Mouse (Mus musculus): ENCODE results near the gene Hspa2. TPM values are rescaled to one million over a fixed set of nuclear protein-coding genes. Genes with fewer than 3 reads are reported as not detected.
"Not testable (repeated sequence)": the region's sequence is repeated elsewhere in the genome, so short reads cannot be mapped to it uniquely, and the experiment has no call there.

Hspa2 gene
- total RNA-seq, 2 experiments from 2014 or later = 7.3 to 18.9 TPM

DNA sequence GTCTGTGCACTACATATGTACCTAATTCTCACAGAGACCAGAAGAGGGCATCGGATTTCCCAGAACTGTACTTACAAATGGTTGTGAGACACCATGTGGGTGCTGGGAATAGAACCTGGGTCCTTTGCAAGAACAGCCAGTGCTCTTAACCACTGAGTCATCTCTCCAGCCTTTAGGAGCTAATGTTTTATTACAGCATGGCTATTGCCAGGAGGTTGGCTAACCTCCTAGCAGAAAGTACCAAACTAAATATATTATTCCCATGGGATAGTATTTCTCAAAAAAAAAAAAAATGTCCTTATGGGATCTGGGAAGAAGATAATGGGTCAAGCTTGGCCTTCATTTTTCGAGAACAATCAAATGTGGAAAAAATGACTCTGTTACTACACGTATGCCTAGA lies 21.3 kb downstream of the Hspa2 start:
- no peak for ATAC-seq (replicated peaks; ENCODE audit: poor library complexity, severe bottlenecking)

DNA sequence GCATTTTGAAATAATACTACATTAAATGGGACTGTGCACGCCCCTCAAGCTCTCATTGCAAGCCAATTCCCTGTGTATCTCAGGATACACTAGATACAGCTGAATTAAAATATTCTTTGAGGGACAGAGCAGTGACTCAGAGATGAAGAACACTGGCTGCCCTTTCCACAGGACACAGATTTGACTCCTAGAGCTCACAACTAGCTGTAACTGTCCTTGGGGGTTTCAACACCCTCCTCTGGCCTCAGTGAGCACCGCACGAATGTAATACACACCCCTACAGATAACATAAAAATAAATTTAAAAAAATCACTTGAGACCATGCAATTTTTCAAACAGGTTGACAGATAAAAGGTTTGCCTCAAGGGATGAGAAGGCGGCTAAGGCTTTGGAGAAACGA lies 23.6 kb downstream of the Hspa2 start:
- ATAC-seq (replicated peaks; ENCODE audit: poor library complexity, severe bottlenecking) = no peak

DNA sequence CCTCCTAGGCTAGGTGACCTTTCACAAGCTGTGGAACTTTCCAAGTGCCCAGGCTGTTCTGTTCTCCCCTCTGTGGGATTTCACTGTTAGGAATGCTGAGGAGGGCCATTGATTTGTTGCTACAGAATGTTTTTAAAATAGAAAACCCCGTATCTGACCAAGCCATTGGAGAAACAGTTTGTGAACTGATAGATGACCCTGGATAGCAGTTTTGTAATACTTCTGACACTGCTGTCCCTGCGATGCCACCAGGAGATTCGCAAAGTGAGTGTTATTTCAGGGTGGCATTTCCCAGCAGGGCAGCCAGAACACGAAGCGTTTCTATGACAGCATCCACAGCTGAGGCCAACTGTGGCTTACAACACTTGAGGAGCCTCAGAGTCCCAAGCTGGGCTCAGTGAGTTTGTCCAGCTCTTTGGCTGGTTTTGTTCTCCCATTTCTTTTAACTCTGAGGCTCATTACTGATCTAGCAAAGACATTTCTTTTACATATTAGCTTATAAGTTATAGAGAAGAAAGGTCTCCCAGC lies 27.0 kb downstream of the Hspa2 start:
- ATAC-seq (replicated peaks; ENCODE audit: poor library complexity, severe bottlenecking) = no peak

DNA sequence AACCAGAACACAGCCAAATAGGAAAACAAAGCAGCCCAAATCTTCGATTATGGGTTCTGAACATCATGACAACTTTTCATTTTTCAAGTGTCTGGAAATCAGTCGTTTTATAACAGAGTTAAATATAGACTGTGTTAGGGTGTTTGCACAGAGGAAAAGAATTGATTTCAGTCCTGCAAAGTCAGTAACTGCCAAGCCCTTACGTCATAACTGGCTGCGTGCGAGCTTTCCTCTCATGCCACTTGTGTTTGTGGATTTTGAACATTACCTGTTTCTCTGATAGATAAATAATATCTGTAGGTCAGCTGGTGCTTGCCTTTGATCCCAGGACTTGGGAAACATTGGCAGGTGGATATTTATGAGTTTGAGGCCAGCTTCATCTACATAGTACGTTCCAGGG lies 27.5 kb downstream of the Hspa2 start:
- ATAC-seq (replicated peaks; ENCODE audit: poor library complexity, severe bottlenecking) = no peak

DNA sequence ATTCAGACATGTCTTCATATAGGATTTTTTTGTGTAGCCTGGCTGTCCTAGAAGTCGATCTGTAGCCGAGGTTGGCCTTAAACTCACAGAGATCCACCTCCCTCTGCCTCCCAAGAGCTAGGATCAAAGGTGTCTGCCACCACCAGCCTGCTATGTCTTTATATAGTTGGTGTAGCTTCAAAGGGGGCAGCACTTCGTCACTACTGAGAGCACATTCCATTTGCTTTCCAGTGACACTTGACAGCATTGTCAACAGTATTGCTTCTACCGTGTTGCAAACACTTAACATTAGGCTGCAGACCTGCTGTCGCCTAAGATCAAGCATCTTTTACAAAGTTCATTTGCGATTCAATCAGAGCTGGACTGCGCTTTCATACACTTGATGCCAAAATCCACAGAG lies 30.1 kb downstream of the Hspa2 start:
- ATAC-seq (replicated peaks; ENCODE audit: poor library complexity, severe bottlenecking) = no peak

DNA sequence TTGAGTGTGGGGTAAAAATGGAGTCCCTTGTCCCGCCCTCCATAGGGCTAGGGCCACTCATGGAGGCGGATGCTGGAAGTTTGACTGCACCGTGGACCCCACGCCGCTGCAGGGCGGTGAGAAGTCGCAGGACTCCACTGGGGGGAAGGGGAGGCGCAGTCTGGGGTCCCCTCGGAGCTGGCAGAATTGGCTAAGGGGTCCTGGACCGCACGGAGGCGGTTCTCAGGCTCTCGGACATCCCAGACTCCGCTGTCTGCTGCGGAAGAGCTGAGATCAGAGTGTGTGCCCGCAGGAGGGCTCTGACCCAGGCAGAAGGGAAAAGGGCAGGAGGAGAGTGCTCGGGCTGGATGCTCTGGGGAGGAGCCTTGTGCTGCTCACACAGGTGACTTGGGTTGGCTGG lies 31.1 kb downstream of the Hspa2 start:
- ATAC-seq (replicated peaks; ENCODE audit: poor library complexity, severe bottlenecking) = peak; percentile 40

DNA sequence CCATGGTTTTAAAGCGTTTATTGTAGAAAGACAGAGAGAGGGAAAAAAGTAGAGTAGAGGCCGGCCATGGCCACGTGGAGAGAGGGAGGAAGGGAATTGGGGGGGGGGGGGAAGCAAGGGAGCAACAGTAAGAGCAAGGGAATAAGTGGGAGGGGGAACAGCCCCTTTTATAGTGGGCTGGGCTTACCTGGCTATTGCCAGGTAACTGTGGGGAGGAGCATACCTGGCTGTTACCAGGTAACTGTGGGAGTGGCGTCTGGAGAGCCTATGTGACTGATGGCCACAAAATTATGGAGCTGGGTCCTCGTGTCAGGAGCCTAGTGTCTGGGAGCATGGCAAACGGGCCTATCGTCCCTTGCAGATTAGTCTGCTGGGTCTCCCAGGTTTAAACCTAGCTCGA lies 31.6 kb downstream of the Hspa2 start:
- ATAC-seq (replicated peaks; ENCODE audit: poor library complexity, severe bottlenecking) = no peak

DNA sequence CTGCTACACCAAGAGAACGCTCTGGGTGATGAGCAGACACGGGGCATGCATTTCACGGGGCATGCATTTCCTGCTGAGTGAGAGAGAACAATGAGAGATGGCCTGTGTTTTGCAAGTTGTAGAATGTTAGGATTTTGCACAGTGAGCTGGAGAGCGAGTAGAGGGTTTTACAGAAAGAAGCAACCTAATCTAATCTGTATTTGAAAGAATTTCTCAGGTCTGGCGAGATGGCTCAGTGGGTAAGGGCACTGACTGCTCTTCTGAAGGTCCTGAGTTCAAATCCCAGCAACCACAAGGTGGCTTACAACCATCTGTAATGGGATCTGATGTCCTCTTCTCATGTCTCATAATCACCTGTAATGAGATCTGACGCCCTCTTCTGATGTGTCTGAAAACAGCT lies 39.5 kb downstream of the Hspa2 start:
- not testable (repeated sequence) for ATAC-seq (replicated peaks; ENCODE audit: poor library complexity, severe bottlenecking)

DNA sequence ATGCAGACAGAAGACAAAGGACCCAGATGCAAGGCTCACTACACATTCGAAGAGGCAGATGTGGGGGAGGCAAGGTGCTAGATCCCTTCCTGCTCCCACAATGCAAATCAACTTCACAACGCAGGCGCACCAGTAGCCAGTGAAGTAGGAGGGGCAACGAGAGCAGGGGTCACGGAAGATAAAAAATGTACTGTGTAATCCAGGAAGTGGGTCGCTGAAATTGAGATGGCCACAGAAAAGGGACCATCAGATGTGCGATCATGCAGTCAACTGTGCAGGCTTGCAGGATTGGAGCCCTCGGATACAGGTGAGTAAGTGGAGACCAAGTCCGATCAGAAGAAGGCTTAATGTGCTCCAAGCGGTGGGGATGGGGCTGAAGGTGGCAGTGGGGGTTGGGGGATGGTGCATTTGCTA lies 40.4 kb downstream of the Hspa2 start:
- ATAC-seq (replicated peaks; ENCODE audit: poor library complexity, severe bottlenecking) = peak; percentile 27; the same call in 1 of the 2 replicates

DNA sequence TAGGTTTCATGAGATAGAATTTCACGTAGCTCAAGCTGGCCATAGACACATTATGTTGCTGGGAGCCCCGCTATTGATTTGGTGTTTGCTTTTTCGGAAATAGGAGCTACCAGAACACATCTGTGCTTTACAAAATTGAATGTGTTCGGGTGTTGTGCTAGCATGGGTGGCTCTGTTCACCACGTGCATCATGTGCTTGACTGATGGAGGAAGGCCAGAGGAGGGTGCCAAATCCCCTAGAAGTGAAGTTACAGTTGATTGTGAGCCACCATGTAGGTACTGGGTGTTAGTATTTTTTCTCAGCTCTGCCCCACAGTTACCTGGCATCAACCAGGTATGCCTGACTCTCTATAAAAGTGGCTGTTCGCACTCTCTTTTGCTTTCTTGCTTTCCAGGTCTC lies 40.9 kb downstream of the Hspa2 start:
- no peak for ATAC-seq (replicated peaks; ENCODE audit: poor library complexity, severe bottlenecking)

DNA sequence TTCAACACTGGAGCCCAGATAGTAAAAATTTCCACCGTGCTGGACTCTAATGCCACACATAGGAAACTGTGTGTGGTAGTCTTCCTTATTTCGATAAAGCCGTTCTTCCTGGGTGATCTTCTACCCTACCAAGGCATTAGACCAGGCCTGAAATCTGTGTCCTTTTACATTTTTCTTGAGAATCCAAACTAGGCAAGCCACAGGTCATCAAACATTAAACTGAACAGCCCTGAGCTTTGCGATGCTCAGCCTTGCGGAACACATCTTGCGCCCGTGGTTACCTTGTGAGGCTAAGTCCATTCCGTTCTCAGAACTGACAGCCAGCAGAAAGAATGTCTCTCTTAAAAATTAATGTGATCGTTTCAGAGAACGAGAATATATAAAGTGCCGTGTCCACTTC lies 42.2 kb downstream of the Hspa2 start:
- ATAC-seq (replicated peaks; ENCODE audit: poor library complexity, severe bottlenecking) = no peak

DNA sequence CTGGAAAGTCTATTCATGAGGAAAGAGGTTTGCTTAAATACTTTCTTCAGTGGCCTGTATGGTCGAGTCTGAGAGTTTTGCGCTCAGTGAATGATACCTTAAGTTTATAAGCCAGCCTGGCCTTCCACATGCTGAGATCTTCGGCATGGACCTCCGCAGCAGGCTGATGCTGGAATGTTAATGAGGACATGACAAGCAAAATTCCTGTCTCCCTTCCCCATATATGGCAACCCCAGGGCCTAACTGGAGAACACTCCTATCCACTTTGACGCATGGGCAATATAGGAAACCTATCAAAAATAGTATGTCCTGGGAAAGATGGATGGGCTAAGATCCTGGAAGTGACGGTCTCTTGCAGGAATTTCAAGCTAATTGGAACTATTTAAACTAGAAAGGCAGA lies 44.2 kb downstream of the Hspa2 start:
- no peak for ATAC-seq (replicated peaks; ENCODE audit: poor library complexity, severe bottlenecking)

DNA sequence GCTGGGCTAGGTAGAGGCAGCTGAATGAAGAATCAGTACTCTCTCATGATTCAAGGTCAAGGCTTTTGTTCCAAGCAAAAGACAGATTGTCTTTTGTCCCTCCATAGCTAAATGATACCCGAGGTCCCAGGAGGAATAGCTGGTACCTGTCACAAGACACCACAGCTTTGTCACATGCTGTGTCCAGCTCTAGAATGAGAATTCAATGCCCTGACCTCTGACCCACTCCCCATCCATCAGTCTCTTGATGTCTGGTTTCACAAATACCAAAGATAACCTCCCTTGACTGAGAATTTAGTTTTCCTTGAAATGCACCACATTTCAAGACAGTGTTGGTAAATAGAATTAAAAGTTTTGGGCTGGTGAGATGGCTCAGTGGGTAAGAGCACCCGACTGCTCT lies 48.2 kb downstream of the Hspa2 start:
- no peak for ATAC-seq (replicated peaks; ENCODE audit: poor library complexity, severe bottlenecking)

Other genes starting within 250 kb of the Hspa2 start
- gene Esr2, start 226.9 kb upstream of the Hspa2 start, total RNA-seq (2014; fragmentation: Nextera tagmentation) = not detected in 2 replicates
- not detected in 2 replicates for gene Esr2, start 226.9 kb upstream of the Hspa2 start, total RNA-seq (2017)
- not detected in 2 replicates for gene Tex21, start 157.4 kb upstream of the Hspa2 start, total RNA-seq (2014; fragmentation: Nextera tagmentation)
- not detected in 2 replicates for gene Tex21, start 157.4 kb upstream of the Hspa2 start, total RNA-seq (2017)
- gene Mthfd1, start 148.9 kb upstream of the Hspa2 start, total RNA-seq (2014; fragmentation: Nextera tagmentation) = 47.7 and 79.3 TPM in 2 replicates
- 106 and 111 TPM in 2 replicates for gene Mthfd1, start 148.9 kb upstream of the Hspa2 start, total RNA-seq (2017)
- gene Akap5, start 79.3 kb upstream of the Hspa2 start, total RNA-seq (2014; fragmentation: Nextera tagmentation) = 0.17 TPM in 1 of 2 replicates, not detected in the other
- 0.21 and 0.30 TPM in 2 replicates for gene Akap5, start 79.3 kb upstream of the Hspa2 start, total RNA-seq (2017)
- 26.4 and 29.4 TPM in 2 replicates for gene Zbtb25, start 34.6 kb upstream of the Hspa2 start, total RNA-seq (2014; fragmentation: Nextera tagmentation)
- gene Zbtb25, start 34.6 kb upstream of the Hspa2 start, total RNA-seq (2017) = 21.4 and 22.4 TPM in 2 replicates
- gene Zbtb1, start 33.9 kb upstream of the Hspa2 start, total RNA-seq (2014; fragmentation: Nextera tagmentation) = 12.0 and 15.6 TPM in 2 replicates
- 12.9 and 15.3 TPM in 2 replicates for gene Zbtb1, start 33.9 kb upstream of the Hspa2 start, total RNA-seq (2017)
- not detected in 2 replicates for gene Ppp1r36, start 13.4 kb downstream of the Hspa2 start, total RNA-seq (2014; fragmentation: Nextera tagmentation)
- 0.69 TPM in 1 of 2 replicates, not detected in the other for gene Ppp1r36, start 13.4 kb downstream of the Hspa2 start, total RNA-seq (2017)
- gene Plekhg3, start 126.7 kb downstream of the Hspa2 start, total RNA-seq (2014; fragmentation: Nextera tagmentation) = 19.6 and 20.5 TPM in 2 replicates
- 13.3 and 15.6 TPM in 2 replicates for gene Plekhg3, start 126.7 kb downstream of the Hspa2 start, total RNA-seq (2017)